Mouse (Mus musculus) neutrophil, adult 5-6 weeks (primary cell): ENCODE data around the gene Mbtps1. TPM values are rescaled to one million over a fixed set of nuclear protein-coding genes. Genes with fewer than 3 reads are reported as not detected.

ENCODE experiments used
- ATAC-seq: fragments of 151-379, 151-347 bp; 2 replicates; pipeline ENCODE4 v1.8.0; 2017; ENCODE audit warnings: mild to moderate bottlenecking, moderate TSS enrichment; ENCODE audit not compliant: insufficient number of reproducible peaks, poor library complexity, low FRiP score, severe bottlenecking; ENCODE audit errors: extremely low read depth
- total RNA-seq: library from RNA; stranded (forward); fragments of 200-1000 nt; gene quantifications from 2 replicates; pipeline ENCODE4 v1.2.3, GENCODE M21; 2017

The Mbtps1 gene
- total RNA-seq, 1 experiment from 2014 or later, result 76.2 TPM

DNA sequence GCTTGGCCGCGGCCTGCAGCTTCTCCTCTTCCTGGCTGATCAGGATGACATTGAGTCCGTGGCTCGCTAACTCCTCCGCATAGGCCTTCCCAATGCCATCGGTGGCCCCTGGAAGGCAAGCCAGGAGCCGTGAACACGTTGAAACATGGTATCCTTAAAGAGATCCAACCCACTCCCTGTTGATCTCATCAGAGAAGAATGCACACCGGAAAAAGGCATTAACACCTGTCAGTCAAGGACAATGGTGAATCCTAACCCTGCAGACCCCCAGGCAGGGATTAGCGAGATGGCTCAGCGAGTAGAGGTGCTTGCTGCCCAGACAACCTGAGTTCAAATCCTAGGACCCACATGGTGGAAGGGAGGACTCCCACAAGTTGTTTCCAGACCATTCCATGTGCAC is 7.8 kb upstream of the Mbtps1 start:
- no peak for ATAC-seq

DNA sequence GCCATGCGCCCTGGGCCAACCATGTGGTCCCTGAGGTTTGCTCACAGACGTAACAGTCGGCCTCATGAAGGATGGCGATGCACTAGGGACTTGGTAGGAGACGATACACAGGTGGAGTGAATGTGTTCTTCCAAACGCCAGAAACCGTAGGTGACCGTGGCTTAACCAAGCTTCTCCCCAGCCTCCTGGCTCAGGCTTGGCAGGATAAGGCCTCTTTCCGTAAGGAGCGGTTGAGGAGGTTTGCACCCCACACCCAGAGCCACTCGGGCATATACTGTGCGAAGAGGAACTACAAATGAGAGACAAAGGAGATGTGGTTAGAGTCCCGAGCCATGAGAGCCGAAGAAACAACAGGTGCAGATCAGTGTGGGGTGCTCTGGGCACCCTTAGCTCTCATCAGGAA is 5.3 kb upstream of the Mbtps1 start:
- peak; percentile 60 for ATAC-seq

DNA sequence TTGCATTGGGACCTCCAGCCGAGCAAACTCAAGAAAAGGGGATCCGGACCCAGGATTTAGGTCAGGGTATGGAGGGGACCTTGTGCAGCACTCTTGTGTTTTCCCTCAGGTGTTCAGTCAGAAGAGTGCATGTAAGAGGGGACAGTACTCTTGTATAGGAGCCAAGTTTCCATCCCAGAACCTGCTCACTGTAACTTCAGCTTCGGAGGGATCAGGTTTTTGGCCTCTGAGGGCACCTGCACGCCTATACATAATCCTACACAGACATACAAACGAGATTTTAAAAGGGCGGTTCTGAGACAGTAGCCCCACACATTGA is 826 bp upstream of the Mbtps1 start:
- no peak for ATAC-seq

DNA sequence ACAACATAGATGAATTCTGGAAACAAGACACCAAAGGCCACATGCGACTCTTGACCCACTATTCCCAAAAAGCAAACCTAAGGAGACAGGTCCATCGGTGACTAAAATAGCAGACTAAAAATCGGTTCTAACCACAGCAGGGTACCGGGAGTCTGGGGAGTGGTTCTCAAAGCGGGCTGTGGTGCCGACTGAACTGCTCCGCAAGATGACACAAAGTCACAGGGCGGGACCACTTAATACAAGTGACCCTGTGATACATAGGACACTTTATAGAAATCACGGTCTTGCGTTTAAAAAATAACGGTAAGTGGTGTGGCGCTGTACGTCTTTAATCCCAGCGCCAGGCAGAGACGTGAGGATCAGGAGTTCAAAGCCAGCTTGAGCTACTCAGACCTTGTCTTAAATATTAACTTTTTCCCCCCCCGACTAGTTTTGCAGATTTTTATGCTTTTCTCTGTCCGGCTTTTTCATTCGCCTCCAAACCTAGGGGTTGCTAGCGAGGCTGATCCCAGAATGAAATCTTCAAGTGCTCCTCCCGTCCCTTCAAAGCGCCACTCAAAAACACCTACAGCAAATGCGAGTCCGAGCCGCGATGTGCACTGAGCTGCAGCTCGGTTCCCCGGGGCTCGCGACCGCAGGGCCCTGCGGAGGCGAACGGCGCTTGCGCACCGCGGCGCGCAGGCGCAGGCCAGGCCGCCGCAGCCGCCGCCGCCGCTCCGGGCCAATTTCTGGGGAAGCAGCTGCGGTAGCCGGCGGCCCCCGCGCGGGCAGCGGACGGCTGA is 523 bp downstream of the Mbtps1 start:
- peak; percentile 43; the same call in 1 of the 2 replicates for ATAC-seq

DNA sequence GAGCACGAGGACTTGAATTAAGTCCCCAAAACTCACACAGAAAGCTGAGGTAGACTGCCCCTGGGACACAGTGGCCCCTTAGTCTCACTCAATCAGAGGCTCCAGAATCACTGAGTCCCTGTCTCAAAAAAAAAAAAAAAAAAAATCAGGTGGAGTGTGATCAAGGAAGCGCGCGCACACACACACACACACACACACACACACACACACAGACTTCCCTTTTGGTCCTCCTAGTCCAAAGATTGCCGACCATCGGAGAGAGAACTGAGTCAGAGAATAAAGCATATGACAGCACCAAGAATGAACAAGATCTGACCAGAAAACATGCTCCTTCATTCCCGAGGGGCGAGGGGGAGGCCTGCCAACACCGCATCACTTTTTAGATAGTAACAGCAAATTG is 1.4 kb downstream of the Mbtps1 start:
- ATAC-seq, result no peak

DNA sequence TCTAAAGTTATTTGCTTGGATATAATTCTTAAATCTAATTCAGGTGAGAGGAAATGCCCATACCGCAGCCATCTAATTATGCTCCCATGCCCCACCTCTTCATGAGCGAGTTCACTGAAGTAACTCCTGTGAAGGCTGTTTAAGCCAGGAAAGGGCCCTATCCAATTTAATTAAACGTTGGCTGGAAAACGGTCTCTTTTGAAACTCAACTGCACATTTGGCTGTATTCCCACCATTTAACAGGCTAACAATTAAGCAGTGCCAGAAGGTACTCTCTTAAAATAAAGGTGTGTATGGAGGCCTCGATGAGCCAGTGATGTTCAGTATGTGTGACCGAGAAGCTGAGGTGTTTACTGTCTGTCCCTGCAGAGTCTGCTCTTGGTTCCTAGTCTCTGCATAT is 2.7 kb downstream of the Mbtps1 start:
- no peak for ATAC-seq

DNA sequence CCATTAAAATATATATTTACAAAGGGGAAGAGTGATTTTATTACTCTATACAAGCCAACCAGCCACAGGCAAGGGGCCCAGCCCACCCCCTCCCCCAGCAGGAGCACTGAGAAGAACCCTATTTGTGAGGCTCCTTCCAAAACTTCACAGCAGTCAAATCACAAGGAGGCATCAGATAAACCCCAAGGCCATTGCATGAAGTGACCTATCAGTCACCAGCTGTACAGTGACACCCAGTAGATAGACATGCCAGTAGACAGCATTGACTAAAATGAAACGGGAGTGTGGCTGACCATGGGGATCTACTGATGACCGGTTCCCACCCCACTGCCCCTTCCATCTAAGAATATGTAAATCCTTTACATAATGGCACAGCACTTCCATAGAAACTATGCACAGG is 5.6 kb downstream of the Mbtps1 start:
- no peak for ATAC-seq

DNA sequence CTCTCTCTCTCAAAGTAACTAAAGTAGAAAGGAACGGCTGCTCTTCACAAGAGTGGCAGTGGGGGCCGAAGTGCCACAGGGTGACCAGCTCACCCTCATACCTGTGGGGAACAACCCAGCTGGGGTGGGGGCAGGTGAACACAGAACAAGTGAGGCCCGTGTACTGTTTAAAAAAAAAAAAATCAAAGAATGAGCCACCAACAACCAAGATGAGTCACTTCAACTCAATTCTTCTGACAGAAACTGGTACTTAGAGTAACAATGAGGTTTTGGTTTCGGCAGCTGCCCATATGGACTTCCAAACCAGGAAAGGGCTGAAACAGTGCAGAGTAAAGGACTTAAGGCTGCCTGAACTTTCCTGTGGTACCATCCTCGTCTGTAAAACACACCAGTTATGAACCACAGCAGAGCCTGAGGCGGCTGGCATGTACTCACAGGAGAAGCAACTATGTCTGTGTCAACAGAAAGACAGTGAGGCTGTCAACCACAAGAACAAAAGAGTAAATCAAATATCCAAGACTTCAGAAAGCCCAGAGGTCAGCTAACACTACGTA is 9.9 kb downstream of the Mbtps1 start:
- no peak for ATAC-seq

DNA sequence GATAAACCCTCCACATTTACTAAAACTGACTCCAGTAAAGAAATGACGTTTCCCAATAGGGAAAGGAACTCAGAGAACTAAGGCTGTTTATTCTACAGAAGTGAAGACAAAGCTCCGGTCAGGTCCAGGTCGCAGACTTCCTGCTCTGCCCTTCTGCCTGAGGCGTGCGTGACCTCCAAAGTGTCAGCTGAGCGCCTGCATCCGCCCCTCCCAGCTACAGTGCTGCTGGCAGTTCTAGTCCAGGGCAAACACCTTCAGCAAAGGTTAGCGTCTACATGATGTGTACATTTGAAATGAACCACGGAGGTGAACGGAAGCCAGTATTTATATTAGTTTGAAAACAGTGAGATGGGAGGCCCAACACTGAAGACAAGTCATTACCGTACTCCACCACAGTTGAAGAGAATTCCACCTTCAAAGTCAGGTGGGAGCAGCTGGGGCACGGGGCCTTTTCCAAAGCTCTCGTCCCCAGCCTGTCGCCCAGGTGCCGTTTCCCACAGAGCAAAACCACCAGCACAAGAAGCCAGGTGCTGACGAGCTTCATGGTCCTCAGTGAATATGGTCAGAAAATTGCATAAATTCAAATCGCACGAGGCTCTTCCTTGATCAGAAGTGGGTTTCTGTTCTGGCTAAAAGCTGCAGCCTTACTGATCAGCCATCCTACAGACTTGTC is 11.4 kb downstream of the Mbtps1 start:
- no peak for ATAC-seq

DNA sequence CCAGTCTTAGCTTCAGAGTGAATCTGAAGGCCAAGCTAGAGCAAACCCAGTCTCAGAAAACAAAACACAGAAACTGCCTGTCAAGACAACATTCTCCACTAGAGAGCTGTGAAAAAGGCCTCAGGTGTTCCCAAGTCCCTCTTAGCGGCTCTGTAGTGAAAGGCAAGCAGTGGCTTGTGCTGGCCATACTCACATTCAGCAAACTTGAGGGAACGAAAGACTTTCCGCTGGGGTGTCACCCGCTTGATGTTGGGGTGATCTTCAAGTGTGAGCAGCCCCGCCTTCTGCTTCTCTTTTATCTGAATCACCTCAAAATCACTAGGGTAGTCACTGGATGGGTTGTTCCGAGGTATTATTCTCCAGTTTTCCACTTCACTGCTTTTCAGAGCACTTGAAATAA is 12.7 kb downstream of the Mbtps1 start:
- no peak for ATAC-seq

DNA sequence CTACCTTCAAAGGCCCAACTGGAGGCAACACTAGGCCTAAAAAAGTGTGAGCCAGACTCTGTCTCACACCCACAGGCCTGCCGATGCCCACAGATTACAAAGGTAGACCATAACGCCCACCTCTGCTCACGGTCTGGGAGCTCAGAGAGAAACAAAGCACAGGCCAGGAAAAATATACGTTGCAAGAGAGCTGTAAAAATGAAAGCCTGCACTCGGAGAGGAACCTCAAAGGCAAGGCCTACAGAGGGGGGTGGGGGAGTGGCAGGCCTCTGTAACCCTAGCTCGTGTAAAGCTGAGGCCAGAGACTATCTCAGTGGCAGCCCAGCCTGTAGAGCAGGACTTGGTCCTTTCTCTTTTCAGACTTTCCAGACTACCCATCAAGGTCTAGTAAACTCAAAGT is 13.4 kb downstream of the Mbtps1 start:
- ATAC-seq, result no peak

DNA sequence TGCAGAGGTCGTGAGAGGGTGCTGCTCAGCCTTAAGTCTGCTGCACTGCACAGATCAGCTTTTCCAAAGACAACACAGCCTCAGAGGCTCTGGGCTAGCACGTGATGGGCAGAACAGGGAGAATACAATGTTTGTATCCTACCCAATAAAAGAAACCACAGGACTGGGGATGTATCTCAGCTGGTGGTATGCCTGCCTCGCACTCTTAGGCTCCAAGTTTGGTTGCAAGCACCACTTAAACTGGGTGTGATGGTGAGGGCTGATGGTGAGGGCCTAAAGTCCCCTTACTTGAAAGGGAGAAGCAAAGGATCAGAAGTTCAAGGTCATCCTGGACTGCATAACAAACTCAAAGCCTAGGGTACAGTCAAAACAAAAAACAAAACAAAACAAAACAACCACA is 13.9 kb downstream of the Mbtps1 start:
- ATAC-seq, result no peak

DNA sequence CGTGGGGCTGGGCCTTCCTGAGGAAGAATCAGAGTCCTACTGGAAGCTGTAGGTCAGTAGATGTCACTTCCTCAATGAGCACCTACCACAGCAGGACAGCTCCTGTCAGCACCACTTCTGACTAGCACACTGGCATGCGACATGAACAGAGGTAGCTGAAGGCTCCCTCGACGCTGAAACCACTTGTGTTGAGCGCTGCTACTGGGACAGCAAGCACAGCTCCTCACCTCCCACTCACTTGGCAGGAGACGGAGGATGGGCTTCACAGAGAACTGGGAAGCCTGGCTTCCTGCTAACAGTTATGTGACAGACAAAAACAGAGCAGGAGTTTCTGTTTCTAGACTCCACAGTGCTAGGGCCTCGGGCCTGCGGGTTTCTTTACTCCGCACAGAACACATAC is 26.6 kb downstream of the Mbtps1 start:
- ATAC-seq, result no peak

DNA sequence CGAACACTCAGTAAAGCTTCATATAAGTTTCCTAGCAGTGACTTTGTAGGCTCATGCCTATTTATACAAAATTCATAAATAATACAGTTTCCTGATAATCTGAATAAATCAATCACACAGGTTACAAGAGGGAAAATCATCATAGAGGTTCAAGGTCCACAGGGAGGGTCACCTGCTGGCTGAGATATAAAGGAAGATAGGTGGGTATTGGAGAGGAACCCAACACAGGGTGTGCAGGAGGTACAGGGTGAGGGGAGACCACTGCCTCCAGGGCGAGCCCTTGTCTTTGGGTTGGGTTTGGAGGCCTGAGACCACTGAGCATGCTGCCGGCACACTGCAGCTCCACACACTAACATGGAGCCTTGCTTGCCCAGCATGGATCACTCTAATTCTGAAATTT is 27.1 kb downstream of the Mbtps1 start:
- ATAC-seq, result no peak

DNA sequence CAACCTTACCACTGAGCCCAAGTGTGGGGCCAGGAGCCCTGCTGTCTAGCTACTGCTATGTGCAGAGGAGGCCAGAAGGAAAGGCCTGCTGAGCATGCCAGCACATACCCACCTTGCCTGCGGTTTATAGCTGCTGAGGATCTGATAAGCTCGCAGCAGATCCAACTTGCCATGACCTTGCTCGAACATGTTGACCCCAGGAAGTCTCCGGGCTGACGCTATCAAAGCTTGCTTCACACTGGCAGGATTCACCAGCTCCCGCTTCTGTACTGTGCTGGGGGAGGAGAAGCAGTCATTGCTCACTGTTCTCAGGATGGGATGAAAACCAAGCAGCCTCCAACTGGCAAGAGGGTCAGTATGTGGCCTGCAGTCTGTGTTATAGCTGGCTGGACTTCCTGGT is 27.6 kb downstream of the Mbtps1 start:
- ATAC-seq, result no peak

DNA sequence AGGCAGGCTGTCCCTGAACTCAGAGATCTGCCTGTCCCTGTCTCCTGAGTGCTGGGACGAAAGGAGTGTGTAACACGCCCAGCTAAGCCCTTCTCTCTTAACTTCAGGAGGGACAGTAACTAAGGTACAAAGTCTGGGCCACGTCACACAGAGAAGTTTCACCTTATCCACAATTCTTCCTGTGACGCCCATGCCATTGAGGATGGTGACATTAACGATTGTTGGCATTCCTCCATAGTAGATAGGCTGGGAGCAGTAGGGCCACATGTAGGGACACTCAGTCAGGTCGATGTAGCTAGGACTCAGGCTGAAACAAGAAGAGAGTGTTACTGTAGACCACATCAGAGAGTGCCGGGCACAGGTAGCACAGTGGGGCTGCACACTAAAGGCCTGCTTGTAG is 29.8 kb downstream of the Mbtps1 start:
- ATAC-seq, result no peak

DNA sequence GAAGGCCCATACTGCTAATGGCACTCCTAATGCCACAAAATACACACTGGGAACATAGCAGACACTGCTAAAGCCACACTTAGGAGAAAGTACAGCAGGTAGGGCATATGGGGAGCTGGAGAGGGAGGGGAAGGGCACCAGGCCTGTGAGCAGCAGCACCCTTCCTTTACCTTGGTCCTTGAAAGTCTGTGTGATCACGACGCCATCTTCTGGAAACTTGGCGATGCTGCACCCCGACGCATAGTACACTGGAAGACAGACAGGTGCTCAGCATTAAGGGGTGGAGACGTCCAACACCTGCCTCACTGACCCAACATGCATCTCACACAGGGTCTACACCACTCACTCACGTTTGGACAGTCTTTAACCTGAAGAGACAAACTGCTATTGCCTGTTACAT is 38.4 kb downstream of the Mbtps1 start:
- ATAC-seq, result no peak

DNA sequence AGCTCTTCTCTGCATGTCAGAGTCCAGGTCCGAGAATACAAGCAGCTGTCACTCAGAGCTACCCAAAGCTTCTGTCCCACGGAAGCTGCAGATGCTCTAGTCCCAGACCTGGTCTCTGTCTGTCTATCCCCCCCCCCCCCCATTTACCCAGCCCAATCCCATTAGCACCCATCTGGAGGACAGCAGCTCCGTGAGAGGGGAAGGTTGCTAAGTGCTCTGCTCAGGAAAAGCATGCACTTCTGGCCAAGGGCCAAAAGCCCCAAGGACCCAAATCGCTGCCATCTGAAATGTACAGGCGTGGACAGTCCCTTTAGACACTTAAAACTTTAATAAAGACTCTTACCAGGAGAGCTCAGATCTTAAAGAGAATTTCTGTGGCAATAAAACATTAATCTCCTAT is 41.9 kb downstream of the Mbtps1 start:
- ATAC-seq, result no peak

DNA sequence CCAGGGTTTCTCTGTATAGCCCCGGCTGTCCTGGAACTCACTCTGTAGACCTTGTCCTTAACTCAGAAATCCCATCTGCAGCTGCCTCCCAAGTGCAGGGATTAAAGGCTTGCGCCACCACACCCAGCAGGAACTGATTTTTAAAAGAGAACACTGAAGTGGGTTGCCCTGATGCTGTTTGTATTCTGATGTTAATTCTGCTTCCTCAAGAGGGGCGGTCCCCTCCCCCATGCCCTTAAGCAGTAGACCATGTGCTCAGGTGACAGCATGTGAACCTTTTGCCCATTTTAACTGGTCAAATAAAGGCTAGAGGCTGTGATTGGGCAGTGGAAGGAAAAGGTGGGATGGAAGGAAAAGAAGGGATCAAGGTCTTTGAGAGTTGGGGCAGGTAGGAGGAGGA is 42.8 kb downstream of the Mbtps1 start:
- no peak for ATAC-seq

DNA sequence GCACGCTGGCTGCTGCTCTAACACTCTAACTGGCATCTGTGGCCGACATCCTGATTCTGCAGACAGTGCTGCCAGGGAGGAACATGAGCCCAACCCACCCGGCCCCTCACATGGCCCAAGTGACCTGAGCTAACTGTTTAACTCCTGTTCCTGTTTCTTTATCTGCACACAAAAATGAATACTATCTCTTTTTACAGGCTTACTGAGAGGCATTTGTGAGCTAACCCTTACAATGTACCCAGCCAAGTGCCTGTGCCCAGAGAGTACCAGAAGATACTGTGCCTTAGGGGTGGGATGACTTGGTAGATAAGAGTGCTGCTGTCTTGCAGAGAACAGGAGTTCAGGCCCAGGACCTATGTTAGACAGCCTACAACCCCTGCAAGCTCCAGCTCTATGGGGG is 43.6 kb downstream of the Mbtps1 start:
- ATAC-seq, result no peak

DNA sequence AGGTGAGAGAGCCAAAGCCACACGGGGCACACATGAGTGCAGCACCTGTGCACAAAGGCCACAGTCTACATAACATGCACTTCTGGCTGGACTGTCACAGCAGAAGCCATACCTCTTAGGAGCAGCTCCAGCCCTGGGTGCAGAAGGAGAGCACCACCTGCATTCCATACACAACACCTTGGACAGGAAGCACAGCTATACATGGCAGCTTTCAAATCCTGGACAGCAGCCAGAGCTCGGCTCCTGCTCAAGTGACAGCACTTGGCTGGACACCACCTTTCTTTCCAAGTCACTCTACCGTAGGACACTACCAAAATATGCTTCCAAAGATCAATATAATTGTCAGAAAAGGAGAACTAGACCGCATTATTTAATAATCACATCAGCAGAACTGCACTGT is 45.1 kb downstream of the Mbtps1 start:
- ATAC-seq, result no peak
